Comparison of ENCODE assay signal across 8 mouse cellular contexts in genomic region chr12:100519684-100520076, GRCm38 (mm10). TPM values are rescaled to one million over a fixed set of nuclear protein-coding genes. Genes with fewer than 3 reads are reported as not detected.
DNase-seq lines count a peak whose midpoint lies in the region; ATAC-seq and TF ChIP-seq lines count a peak whose summit lies in the region.

No protein-coding gene starts in this region.

- peak; percentile 48 for DNase-seq in forebrain, postnatal 0 days
- DNase-seq in kidney, adult 9 months = peak; percentile 95
- DNase-seq in lung, postnatal 14 days = peak; percentile 28
- no peak for DNase-seq in yolk sac, embryonic 10.5 days (ENCODE audit: low spot score)

- no peak overlapping the region for H3K27ac ChIP-seq in bone marrow, adult 2 months (ENCODE audit: control insufficient read depth, insufficient read depth, low read depth, low read length, poor library complexity)
- H3K27ac ChIP-seq in forebrain, postnatal 0 days (ENCODE audit: low read depth, low read length) = peak overlapping the region; percentile 88; the same call in 1 of the 2 replicates

- no peak for TF ChIP-seq POLR2A in bone marrow, adult 2 months (IDR thresholded peaks at IDR 0.05; ENCODE audit: borderline replicate concordance, control insufficient read depth, low read depth, low read length)

- H3K36me3 ChIP-seq in erythroblast, embryonic 14.5 days (ENCODE audit: control insufficient read depth) = no peaks in the 10 kb centered on the region
- 0 out of 2 replicates have a peak, but pooled peaks cover 3% of the 10 kb centered on the region for H3K36me3 ChIP-seq in forebrain, postnatal 0 days (ENCODE audit: insufficient read depth)

- 66% methylated on average over 7 of the region's 7 CpGs for WGBS in bone marrow, adult 2 months
- WGBS in forebrain, postnatal 0 days = 39% methylated on average over 7 of the region's 7 CpGs

- H3K9me3 ChIP-seq in erythroblast, embryonic 14.5 days (ENCODE audit: control insufficient read depth, low read length) = no peaks in the 10 kb centered on the region
- no peaks in the 10 kb centered on the region for H3K9me3 ChIP-seq in forebrain, postnatal 0 days (ENCODE audit: low read length)

- peak overlapping the region; percentile 63 for H3K4me3 ChIP-seq in erythroblast, embryonic 14.5 days (replicated peaks)
- H3K4me3 ChIP-seq in bone marrow, adult 2 months (replicated peaks; ENCODE audit: control insufficient read depth, low read depth, low read length) = peak overlapping the region; percentile 79
- H3K4me3 ChIP-seq in forebrain, postnatal 0 days (ENCODE audit: low read depth, low read length) = peak overlapping the region; percentile 90

- TF ChIP-seq CTCF in bone marrow, adult 2 months (IDR thresholded peaks at IDR 0.05; ENCODE audit: control insufficient read depth, insufficient read depth, low read length) = no peak
- no peak for TF ChIP-seq CTCF in forebrain, postnatal 0 days (IDR thresholded peaks at IDR 0.05; ENCODE audit: low read depth)

- H3K4me1 ChIP-seq in erythroblast, embryonic 14.5 days (ENCODE audit: control insufficient read depth) = peaks cover 15% of the 10 kb centered on the region
- H3K4me1 ChIP-seq in bone marrow, adult 2 months (ENCODE audit: control insufficient read depth, insufficient read depth, low read length) = peaks cover 2% of the 10 kb centered on the region; the same call in 1 of the 2 replicates
- H3K4me1 ChIP-seq in forebrain, postnatal 0 days (ENCODE audit: insufficient read depth) = peaks cover 13% of the 10 kb centered on the region

- H3K4me2 ChIP-seq in forebrain, postnatal 0 days (ENCODE audit: low read depth) = peak overlapping the region; percentile 94

- no peak for ATAC-seq in erythroblast, adult 5-6 weeks (replicated peaks; ENCODE audit: low FRiP score, poor library complexity, severe bottlenecking)
- peak; percentile 37 for ATAC-seq in forebrain, postnatal 0 days
- ATAC-seq in inflammation-experienced regulatory T-cells, adult 6 months = no peak

- peaks cover 29% of the 10 kb centered on the region for H3K27me3 ChIP-seq in erythroblast, embryonic 14.5 days (ENCODE audit: control insufficient read depth)
- no peaks in the 10 kb centered on the region for H3K27me3 ChIP-seq in forebrain, postnatal 0 days (ENCODE audit: insufficient read depth, low read length)

- peak overlapping the region; percentile 98 for H3K9ac ChIP-seq in forebrain, postnatal 0 days

RNA-seq across cellular contexts. Expression of gene Ttc7b, which starts 0.9 kb away (rescaled TPM):
- 0.09 and 0.13 TPM in 2 replicates for polyA plus RNA-seq in erythroblast, embryonic 14.5 days (2012)
- 2.1 and 10.0 TPM in 2 replicates for total RNA-seq in erythroblast, adult 5-6 weeks (2015; ENCODE audit: low replicate concordance)
- total RNA-seq in erythroblast, adult 5-6 weeks (2017; ENCODE audit: low replicate concordance) = 6.5 and 7.0 TPM in 2 replicates
- 2.9 and 26.5 TPM in 2 replicates for polyA plus RNA-seq in bone marrow, adult 2 months (2011; ENCODE audit: insufficient read depth, insufficient read length, low replicate concordance, missing spikeins)
- total RNA-seq in forebrain, postnatal 0 days (2014; rRNA removed) = 39.6 and 42.2 TPM in 2 replicates
- polyA plus RNA-seq in forebrain, postnatal 0 days (2015; fragmentation: Nextera tagmentation; extraction: Ambion mirVana) = 7.5 and 10.8 TPM in 2 replicates
- 1 to 10 TPM; 3.7 to 4.3 (median 3.7) TPM for polyA plus RNA-seq in inflammation-experienced regulatory T-cells, adult 6 months (2017; shearing (Covaris generic))
